Mouse (Mus musculus): ENCODE results near the gene Efcc1. TPM values are rescaled to one million over a fixed set of nuclear protein-coding genes. Genes with fewer than 3 reads are reported as not detected.

Gene Efcc1
- total RNA-seq (2021) = 0.67 and 0.71 TPM in 2 replicates
- long read RNA-seq, partial matches to known transcripts = 0 of 2 reads
- long read RNA-seq, other reads (novel, unspliced or antisense) = 0 of 2 reads

DNA sequence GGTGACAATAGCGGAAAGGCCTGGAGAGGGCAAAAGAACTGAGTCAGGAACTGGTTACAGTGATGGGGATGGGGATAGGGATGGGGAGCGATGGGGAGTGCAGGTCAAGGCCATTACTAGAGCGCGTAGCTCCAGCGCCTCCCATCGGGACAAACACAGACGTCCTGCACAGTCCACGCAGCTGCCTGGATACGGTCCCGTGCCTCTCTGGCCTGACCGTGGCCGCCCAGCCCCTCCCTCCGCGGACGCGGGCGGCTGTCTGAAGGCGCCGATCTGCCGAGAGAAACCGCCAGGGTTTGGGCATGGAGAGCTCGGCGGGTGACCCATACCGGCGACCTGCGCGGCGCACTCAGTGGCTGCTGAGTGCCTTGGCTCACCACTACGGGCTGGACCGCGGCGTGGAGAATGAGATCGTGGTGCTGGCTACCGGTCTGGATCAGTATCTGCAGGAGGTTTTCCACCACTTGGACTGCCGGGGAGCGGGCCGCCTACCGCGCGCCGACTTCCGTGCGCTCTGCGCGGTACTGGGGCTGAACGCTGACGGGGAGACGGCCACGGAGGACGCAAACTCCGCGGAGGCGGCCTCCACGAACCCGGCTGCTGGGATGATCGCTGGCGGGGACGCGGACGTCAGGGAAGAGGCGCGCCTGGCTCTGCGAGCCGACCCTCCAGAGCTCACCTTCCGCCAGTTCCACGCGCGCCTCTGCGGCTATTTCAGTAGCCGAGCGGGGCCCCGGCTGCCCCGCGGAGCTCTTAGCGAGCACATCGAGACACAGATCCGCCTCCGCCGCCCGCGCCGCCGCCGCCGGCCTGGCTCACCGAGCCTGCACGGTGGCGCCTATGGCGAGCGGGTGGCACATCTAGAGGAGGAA is at the start of gene Efcc1:
Efcc1 (plus strand) TSS at position 279 of the 872 bp plus-strand sequence.
- DNase-seq = peak; percentile 18

DNA sequence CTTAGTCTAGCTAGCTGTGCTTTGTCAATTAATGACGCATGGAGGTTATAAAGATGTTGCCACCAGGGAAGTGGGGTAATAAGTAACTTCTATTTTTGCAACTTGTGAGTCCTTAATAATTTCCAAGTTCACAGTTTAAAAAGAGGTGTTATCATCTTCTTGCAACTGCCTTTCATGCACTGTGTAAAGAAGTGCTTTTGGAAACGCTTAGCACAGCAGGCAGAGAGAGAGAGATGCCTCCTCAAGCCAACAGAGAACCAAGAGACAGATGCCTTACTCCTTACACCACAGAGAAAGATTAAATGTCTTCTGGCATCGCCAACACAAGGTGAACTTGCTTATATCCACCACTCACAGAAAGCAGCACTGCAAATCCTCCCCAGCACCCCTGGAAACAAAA is 34.7 kb upstream of the Efcc1 start:
- no peak for DNase-seq

DNA sequence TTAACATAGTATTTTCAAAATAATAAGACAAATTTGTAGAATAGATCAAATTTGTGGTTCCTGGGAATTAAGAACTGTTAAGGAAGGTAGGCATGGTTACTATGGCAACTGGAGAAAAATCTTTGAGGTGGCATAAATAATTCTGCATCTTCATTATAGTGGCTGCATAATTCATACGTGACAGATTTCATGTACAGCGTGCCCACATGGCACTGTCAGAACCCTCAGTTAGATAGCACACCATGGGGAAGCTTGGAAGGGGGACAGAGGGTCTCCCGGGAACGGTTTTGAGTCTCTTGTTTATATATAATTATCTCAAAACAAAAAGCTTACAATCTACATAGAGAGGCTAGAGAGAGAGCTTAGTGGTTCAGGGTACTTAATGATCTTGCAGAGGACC is 34.1 kb upstream of the Efcc1 start:
- no peak for DNase-seq

DNA sequence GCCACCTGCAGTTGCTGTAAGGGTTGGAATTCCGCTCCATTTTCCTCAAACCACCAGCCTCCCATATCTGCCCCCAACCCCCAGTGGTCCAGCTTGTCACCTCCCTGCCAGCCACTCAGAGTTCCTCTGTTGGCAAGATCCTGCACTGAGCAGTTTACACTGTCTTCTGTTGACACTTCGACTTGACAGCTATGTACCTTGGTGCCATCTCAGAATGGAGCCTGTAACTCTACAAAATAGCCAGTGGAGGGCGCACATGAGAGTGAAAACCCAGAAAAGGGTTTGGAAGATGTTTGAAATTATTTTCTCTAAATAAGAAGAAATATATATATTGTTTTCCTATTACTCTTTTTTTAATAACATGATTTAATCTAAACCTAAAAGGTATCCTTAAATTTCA is 24.4 kb upstream of the Efcc1 start:
- no peak for DNase-seq

DNA sequence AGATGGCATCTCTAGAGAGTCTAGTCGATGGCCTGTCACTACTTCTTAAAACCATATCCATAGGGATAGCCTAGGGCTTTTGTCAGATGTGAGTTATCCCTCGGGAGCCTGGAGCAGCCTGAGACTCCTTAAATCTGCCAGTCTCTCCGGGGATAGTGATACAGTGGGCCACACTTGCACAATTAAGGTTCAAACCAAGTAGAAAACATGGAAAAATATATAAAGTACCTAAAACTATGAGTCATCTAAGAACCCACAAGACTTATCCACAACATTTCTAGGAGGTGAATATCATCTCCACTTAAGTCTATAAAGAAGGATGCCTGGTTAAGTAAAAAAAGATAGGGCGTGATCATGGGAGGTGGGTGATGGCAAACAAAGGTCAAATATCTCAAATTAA is 18.4 kb upstream of the Efcc1 start:
- DNase-seq = no peak

DNA sequence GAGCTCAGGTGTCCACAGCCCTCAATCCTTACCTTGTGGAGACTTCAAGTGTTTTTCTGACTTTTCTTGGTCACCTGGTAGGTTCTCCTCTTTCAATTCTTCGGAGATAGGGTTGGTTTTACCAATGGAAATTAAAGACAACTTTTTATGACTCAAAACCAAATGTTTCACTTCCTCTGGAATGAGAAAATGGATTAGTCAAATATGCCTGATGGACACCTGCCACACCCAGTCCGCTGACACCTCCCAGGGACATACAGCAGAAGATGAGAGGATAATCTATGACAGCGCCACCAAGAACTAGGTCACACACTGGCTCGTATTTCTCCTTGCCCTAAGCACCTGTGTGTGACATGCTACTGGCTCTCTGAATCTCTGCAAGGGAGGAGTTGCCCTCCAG is 16.6 kb upstream of the Efcc1 start:
- DNase-seq = no peak

DNA sequence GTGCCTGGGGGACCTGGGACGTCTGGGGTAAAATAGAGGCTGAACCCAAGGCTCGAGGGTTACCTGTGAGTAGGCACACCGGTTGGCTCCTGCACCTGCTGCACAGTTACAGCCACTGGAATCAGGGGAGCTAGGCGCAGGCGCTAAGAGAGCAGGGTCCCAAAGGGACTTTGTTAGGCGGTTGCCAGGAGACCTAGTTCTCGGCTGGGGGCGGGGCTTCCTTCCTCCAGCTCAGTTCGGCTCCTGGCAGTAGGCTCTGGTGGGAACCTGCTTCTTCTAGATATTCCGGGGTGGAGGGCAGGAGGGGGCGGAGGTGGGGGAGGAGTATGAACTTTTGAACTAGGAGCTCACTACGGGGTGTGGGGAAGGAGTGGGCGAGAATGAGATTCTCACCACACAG is 8.0 kb upstream of the Efcc1 start:
- peak; percentile 37 for DNase-seq

DNA sequence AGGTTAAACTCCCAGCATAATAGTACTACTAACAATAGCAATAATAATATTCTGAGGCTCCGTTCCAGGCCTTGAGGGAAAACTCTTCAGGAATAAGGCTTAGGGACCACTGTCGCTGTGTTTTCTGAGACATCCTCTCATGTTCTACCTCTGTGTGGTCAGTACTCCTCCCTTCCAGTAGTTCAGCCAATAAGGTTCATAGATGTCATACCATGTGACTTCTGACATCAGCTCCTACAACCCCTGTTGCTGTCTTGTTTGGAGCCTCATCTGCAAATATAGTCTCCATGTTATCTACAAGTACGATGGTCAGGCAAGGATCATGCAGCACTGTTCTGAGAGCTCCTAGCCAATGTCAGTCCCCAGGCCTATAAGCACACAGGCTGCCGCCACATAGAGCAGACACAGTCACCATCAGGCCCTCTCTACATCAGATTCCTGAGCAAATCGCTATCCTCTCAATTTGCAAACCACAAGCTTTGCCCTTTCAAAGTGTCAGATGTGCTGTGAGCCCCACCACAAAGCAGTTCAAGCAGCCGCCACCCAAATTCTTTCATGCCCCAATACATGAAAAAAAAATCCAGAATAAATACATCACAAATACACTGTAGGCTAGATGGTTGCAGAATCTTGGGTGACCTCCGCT is 5.3 kb upstream of the Efcc1 start:
- DNase-seq = no peak

DNA sequence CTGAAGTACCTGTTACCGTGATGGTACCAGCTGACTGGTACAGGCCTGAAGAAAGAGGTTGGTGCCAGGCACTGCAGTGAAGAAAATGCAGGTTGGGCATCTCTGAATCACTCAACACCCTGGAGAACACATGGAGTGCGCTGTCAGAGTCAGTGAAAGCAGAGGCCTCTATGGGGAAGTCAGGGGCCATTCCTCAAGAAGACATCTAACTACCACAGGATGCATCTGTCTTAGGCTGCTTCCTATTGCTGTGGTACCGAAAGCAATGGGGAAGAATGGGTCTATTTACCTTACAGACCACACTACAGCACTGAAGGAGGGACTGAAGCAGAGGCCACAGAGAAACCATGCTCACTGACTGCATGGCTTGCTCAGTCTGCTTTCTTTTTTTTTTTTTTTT is 2.6 kb upstream of the Efcc1 start:
- no peak for DNase-seq

DNA sequence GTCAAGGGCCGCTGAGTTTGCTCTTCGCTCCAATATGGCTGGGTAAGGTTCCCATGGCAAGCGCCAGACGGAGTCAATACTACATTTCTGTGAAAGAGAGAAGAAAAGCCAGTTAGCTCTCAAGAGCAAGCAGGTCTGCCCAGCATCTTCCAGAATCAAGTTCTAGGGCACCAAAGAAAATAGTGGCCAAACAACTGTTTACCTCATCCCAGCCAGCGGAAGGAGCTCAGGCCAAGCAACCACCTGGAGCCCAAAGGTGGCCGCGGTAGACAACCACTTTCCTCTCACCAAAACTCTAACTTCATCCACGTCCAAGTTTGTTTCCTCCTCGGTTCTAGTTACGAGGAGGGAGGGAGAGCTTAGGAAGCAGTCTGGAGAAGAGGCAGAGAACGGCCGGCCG is 528 bp upstream of the Efcc1 start:
- no peak for DNase-seq

DNA sequence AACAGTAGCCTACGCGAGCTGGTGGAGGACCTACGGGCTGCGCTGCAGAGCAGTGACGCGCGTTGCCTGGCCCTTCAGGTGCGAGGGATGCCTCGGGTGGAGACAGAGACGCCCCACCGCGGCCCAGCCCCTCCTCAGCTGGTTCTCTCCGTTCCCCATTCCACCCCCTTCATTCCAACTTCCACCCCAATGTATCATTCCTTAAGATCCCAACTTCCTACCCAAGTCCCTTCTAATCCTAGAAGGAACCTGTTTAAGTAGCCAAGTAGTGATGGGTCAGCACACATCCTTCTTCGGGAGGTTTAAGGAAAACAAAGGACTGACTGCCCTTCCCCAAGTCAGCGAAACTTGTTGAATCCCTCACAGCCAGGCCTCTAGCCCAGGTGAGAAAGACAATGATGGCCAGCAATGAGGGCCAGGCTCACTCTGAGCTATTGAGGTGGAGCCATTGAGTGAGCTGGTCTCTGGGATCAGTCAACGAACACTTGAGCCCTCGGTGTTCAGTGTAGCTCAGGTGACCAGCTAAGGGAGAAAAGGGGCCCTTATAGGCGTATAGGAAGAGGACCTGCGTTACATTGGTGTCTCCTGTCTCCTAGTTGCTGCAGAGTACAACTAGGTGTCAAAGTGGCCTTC is 910 bp downstream of the Efcc1 start:
- DNase-seq = no peak

DNA sequence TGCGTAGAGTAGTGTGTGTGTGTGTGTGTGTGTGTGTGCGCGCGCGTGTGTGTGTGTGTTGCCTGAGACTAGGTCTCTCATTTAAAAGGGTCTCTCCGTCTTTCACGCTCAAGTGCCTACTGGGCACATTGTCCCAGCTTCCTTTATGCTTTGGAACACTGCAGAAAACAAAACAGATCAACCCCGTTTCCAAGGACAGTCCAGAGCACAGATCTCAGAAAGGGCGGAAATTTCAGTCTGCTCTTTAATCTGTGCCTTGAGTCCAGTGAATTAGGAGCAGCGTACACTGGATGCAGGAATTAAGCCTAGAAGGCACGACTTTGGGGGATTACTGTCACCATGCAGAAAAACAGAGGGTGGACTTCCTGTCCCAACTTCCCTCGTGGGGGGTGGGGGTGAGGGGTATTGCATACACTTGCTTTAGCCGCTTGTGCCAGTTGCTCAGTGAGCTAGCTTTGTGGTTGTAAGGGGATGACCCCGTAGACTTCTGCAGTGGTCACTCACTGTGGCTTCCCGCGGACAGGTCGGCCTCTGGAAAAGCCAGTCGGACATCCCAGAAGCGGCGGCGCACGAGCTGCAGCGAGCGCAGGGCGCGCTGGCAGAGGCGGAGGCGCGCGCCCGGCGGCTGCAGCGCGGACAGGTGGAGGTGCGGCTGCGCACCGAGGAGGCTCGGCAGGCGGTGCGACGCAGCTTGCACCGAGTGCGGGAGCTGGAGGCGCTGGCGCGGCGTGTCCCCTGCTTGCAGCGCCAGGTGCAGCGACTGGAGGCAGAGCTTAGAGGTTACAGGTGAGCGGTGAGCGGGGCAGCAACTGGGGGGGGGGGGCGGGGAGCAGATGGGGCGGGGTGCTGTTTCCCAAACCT is 1.7 kb downstream of the Efcc1 start:
- no peak for DNase-seq

DNA sequence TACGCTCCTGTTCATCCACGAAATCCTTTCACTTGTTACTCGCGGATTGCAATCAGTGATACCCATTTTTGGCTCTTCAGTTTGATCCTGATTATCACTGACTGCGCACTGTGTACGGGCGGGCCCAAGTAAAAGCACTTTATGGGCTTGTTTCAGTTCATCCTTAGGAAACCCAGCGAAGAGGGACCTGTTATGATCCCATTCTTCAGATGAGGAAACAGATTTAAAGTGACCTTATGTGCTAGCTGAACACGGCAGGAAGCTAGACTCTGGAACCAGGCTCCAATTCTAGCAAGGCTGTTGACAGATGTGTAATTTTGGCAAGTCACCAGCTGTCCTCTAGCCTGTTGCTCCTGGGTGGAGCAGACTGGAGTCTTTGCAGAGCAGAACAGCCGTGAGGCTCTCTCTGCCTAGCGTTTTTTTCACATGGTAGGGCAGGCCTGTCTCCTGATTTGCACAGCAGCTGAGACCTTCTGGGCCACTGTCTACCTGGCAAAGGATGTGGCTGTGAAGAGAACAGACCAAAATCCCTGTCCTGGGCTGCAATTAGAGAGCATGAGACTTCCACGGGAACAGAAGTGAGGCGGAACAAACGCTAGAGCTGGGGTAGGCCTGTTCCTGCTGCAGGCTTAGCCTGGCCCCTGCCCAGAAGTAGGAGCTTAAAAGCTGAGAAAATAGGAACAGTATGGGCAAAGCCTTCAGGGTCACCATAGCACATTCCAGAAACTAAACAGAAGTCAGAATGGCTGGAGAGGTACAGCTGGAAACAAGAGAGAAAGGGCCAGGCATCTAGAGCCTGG is 2.7 kb downstream of the Efcc1 start:
- no peak for DNase-seq

DNA sequence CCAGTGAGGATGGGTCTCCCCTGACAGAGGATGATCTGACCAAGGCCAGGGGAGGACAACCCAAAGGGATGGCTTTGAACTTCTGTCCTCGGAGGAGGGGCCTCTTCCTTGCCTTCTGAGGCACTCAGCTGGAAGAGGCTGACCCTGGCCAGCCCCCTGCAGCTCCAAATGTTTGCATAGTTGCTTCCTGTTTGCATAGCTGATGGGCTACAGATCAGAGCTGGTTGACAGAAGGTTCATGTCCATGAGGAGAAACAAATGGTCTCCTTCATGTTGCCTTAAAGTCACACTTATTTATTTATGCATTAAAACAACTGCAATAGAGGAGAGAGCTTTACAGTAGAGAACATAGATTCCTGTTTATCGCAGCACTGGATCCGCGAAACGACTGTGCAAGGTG is 3.5 kb downstream of the Efcc1 start:
- no peak for DNase-seq

DNA sequence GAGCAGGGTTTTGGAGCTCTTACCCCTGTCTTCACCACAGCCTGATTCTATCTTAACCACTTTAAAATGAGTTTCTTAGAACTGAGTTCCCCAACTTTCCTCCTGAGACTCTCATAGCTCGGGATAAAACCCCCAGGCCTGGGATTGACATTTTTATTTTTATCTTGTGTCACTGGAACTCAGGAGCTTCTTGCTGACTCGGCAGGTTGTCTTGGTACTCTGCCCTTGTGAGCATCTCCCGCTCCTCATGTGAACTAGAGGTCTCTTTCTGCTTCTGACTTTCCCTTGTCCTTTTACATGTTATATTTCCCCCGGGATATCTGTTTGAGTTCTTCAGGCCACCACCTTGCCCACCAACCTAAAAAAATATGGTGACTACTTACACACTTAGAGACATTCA is 6.3 kb downstream of the Efcc1 start:
- DNase-seq = no peak

DNA sequence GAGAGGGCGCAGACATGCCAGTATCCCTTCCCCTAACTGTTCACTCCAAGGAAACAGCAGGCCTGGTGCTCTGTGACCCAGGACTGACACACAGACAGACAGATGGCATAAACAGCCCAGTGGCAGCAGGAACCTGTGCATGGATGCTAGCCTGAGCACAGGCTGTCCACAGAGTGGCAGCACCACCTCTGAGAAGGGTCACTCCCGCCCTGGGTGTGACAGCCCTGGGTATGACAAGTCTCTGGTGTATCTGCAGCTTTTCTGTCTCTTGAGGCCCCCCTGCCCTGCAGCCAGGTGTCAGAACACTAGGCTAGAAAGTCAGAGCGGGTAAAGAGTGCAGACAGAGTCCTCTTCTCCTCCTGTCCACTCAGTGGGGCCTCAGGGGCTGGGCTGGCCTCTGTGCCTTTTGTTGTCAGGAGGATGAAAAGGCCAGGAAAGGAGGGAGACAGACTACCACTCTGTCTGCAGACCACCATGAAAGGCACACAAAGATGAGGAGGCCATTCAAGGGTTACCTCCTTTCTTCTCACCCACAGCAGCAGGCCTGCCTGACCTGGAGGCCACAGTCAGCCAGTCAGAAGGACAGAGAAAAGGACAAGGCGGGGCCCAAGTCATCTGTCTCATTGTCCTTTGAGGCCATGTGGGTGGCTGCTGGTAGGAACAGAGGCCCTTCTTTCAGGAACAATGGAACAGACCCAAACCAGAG is 7.4 kb downstream of the Efcc1 start:
- no peak for DNase-seq

DNA sequence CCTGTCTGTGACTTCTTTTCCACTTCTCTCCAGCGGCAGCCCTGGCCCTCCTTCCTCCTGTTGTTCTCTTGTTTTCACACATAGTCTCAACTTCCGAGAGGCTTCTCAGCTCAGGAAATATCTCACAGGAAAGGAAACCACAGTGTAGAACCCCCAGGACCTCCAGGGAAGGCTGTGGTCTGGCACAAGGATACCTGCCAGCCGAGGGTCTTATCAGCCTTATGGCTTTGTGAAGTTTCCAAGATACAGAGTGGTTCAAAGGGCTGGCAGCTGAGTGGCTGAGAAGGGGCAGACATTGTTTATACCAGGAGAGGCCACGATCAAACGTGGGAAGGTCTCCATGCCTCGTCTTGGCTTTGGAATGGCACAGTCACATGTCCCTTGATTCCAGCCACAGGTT is 9.2 kb downstream of the Efcc1 start:
- DNase-seq = no peak

DNA sequence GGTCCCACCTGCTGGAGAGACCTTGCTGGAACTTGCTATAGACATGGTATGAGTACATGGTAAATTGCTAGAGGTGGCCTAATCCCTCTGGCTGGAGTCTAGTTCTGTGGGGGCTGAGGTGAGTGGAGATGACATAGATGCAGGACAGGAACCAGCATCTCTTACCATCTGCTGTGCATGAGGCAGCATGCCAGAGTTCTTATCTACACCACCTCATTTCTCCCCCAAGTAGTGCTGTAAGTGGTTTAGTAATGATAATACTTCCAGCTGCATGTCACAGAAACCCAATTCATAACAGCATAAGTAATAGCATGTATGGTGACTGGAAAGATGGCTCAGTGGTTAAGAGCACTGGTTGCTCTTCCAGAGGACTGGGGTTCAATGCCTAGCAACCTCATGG is 9.8 kb downstream of the Efcc1 start:
- DNase-seq = no peak

DNA sequence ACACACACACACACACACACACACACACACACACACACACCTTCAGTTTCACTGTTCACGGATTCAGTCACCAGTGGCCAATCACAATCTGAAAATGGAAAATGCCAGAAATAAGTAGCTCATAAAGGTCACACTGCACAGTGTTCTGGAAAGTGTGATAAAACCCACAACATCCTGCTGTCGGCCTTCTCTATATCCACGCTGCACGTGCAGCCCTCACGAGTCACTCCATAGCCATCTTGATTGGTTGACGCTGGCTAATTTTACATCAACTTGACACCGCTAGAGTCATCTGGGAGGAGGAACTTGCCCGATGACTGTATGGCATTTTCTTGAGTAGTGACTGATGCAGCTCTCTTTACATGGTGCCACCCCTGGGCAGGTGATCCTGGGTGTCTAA is 11.3 kb downstream of the Efcc1 start:
- no peak for DNase-seq

DNA sequence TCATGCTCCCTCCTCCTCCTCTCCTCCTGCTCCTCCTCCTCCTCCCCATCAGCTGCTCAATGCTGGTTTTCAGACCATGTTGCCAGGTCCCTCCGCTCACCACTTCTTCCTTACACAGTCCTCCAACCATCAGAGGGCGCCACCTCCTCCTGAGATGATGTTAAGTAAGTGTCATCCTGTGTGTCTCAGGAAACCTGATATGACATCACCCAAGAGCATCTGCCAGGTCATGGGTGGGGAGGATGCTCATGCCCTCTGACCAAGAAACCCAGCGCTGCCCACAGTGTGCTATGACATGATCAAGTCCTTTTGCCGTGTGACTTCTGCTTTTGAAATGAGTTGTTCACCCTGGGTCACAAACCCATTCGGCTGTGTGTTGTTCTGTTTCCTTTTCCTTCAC is 12.1 kb downstream of the Efcc1 start:
- no peak for DNase-seq

DNA sequence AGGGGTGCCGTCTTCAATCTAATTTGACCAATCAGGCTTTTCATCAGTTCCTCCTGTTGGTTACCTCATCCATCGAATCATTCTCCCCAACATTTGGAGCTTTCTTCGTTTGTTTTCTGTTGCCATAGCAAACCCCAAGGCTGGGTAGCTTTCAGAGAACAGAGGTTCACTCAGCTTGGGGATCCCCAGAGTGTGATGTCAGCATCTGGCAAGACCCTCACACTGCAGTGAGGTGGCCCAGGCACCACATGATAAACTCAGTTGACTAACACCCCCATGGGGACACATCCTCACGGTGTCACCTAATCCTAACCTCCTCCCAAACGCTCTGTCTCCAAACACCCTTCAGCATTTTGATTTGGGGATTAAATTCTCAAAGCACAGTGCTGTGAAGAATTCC is 12.6 kb downstream of the Efcc1 start:
- DNase-seq = no peak

All from adrenal gland, postnatal 25 days (tissue).